Mouse (Mus musculus) lung, postnatal 0 days (tissue): Measurements from ENCODE around the gene Pdss2.

Source experiments
- CTCF ChIP-seq: IDR thresholded peaks from 2 replicates; pipeline ENCODE4 v1.5.1; 2016; ENCODE audit warnings: antibody characterized with exemption, mild to moderate bottlenecking
- EP300 ChIP-seq: IDR thresholded peaks from 2 replicates; pipeline ENCODE4 v1.6.1; 2016; ENCODE audit warnings: antibody characterized with exemption, mild to moderate bottlenecking, control low read depth

DNA sequence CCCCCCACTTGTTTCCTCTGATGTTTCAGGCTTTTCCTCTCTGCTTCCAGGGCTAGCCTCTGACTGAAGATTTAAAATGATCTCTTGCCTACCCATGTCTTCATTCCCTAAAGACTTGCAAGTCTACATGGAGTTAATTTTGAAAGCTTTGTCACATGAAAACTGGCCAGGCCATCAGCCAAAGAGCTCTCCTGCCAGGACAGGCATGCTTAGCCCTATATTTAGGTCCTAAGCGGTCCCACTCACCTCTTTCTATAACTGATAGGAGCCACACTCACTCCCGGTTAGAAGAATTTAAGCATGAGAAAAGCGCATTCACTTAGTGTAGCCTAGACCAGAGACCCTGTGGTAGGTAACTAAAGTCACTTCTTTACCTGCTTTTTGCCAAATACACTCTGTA lies 233.4 kb downstream of the Pdss2 start:
- no peak for TF ChIP-seq CTCF
- no peak for TF ChIP-seq EP300
